Mouse (Mus musculus) colon, adult 2 months (tissue): ENCODE results near the gene Gm5169. TPM values are rescaled to one million over a fixed set of nuclear protein-coding genes. Genes with fewer than 3 reads are reported as not detected.

Experiments
- polyA plus RNA-seq: library from polyadenylated mRNA; depleted of rRNA; stranded (reverse); fragments of >200 nt; gene quantifications from 2 replicates; pipeline ENCODE4 v1.2.3, GENCODE M21; 2012; rRNA removed

Gm5169 gene
- not detected in 2 replicates for polyA plus RNA-seq

GRCm38 (mm10) chrX:25301355-25301754 lies at the start of gene Gm5169:
Gm5169 (minus strand) TSS chrX:25301455.

